Mouse (Mus musculus) embryonic facial prominence, embryonic 11.5 days (tissue): ENCODE measurements at regions not wholly inside any gene's neighbourhood (a gene's known extent, or its start where the extent isn't known, plus 50 kb on each side); places are given as distances from the start of the nearest gene placed in this dataset.
"Not testable (repeated sequence)": the region's sequence is repeated elsewhere in the genome, so short reads cannot be mapped to it uniquely, and the experiment has no call there.

Experiments
- ATAC-seq: fragments of 200-750 bp; cut with Nextera tagmentation; replicated peaks from 2 replicates; pipeline ENCODE4 v1.8.0; 2017; ENCODE audit warnings: low read depth; ENCODE audit not compliant: insufficient number of reproducible peaks, low FRiP score, low TSS enrichment
- DNase-seq: peaks from one replicate; pipeline ENCODE4 v3.0.0-alpha.2; 2015; ENCODE audit warnings: low spot score
- H3K27ac ChIP-seq: fragments of 300-500 bp; sonication (generic); replicated peaks from 2 replicates; pipeline ENCODE4 v1.5.1; 2014; ENCODE audit warnings: mild to moderate bottlenecking, low read depth, low read length, control low read depth
- H3K27me3 ChIP-seq: fragments of 300-500 bp; sonication (generic); 2 replicates; pipeline ENCODE4 v1.6.1; 2014; ENCODE audit warnings: mild to moderate bottlenecking, low read length, moderate library complexity, mixed read lengths; ENCODE audit not compliant: control insufficient read depth, insufficient read depth
- H3K36me3 ChIP-seq: fragments of 300-500 bp; sonication (generic); replicated peaks from 2 replicates; pipeline ENCODE4 v1.6.1; 2014; ENCODE audit warnings: low read depth, mild to moderate bottlenecking, low read length, moderate library complexity, mixed read lengths; ENCODE audit not compliant: control insufficient read depth, insufficient read depth
- H3K4me1 ChIP-seq: fragments of 300-500 bp; sonication (generic); 2 replicates; pipeline ENCODE4 v1.6.1; 2014; ENCODE audit warnings: low read length, mixed read lengths; ENCODE audit not compliant: control insufficient read depth, insufficient read depth
- H3K4me2 ChIP-seq: fragments of 300-500 bp; sonication (generic); 2 replicates; pipeline ENCODE4 v1.6.1; 2014; ENCODE audit warnings: low read depth, mild to moderate bottlenecking, control low read depth, low read length, moderate library complexity
- H3K4me3 ChIP-seq: fragments of 300-500 bp; sonication (generic); 2 replicates; pipeline ENCODE4 v1.5.1; 2014; ENCODE audit warnings: low read depth, low read length, control low read depth
- H3K9ac ChIP-seq: fragments of 300-500 bp; sonication (generic); replicated peaks from 2 replicates; pipeline ENCODE4 v1.6.1; 2014; ENCODE audit warnings: mild to moderate bottlenecking, control low read depth, low read length
- H3K9me3 ChIP-seq: fragments of 300-500 bp; sonication (generic); replicated peaks from 2 replicates; pipeline ENCODE4 v1.6.1; 2016; ENCODE audit warnings: mild to moderate bottlenecking, low read length, inconsistent platforms, mixed read lengths; ENCODE audit not compliant: control insufficient read depth
- WGBS: fragments of 180-500 bp; shearing (Covaris S2); extraction: QIAGEN DNeasy Blood & Tissue Kit; methylation state at CpG from one replicate; pipeline ENCODE4 v1.1.7; 2014; 5-methylcytosine and 5-hydroxymethylcytosine counted together

- Histone ChIP-seq H3K9me3 (no peaks in the 10 kb centered on the region), H3K9ac (no peak overlapping the region), H3K36me3 (no peaks in the 10 kb centered on the region), H3K4me2 (no peak overlapping the region), H3K4me1 (no peaks in the 10 kb centered on the region), H3K27me3 (no peaks in the 10 kb centered on the region), H3K27ac (no peak overlapping the region), H3K4me3 (no peak overlapping the region)
- WGBS = 96% methylated on average over 2 of the region's 2 CpGs
- no peak for ATAC-seq
- DNase-seq = no peak
These were observed 73.5 kb upstream of the Vrk2 start for GRCm38 (mm10) chr11:26667251-26667650.

GRCm38 (mm10) chr11:26660878-26661277 is 67.1 kb upstream of the Vrk2 start:
- Histone ChIP-seq H3K4me1 (no peaks in the 10 kb centered on the region), H3K9ac (no peak overlapping the region), H3K4me3 (no peak overlapping the region), H3K9me3 (no peaks in the 10 kb centered on the region), H3K27me3 (no peaks in the 10 kb centered on the region), H3K36me3 (no peaks in the 10 kb centered on the region), H3K4me2 (no peak overlapping the region), H3K27ac (no peak overlapping the region)
- no peak for ATAC-seq
- no peak for DNase-seq

GRCm38 (mm10) chr11:26649165-26649564 is 55.4 kb upstream of the Vrk2 start:
- ATAC-seq, H3K4me2 ChIP-seq, DNase-seq, H3K9ac ChIP-seq, H3K27ac ChIP-seq, H3K4me1 ChIP-seq, H3K4me3 ChIP-seq, H3K9me3 ChIP-seq, H3K36me3 ChIP-seq, H3K27me3 ChIP-seq: not testable (repeated sequence)
